Mouse (Mus musculus) kidney, adult 2 months (tissue): ENCODE measurements around the gene Gm128. TPM values are rescaled to one million over a fixed set of nuclear protein-coding genes. Genes with fewer than 3 reads are reported as not detected.

Source experiments
- DNase-seq: peaks from one replicate; pipeline ENCODE4 v3.0.0; 2021
- H3K27ac ChIP-seq: fragments of 200-500 bp; 2 replicates; pipeline ENCODE4 v1.5.1; 2012; ENCODE audit warnings: low read depth, low read length, control low read depth, inconsistent platforms; ENCODE audit not compliant: insufficient read depth
- H3K27me3 ChIP-seq: fragments of 200-500 bp; replicated peaks from 2 replicates; pipeline ENCODE4 v1.6.1; 2012; ENCODE audit warnings: mild to moderate bottlenecking, moderate library complexity, low read length, inconsistent platforms; ENCODE audit not compliant: control insufficient read depth, insufficient read depth
- H3K36me3 ChIP-seq: fragments of 200-500 bp; 2 replicates; pipeline ENCODE4 v1.6.1; 2012; ENCODE audit warnings: mild to moderate bottlenecking, moderate library complexity, low read length, inconsistent platforms; ENCODE audit not compliant: control insufficient read depth, insufficient read depth
- H3K4me1 ChIP-seq: fragments of 200-500 bp; 2 replicates; pipeline ENCODE4 v1.6.1; 2011; ENCODE audit warnings: low read length; ENCODE audit not compliant: control insufficient read depth, insufficient read depth
- H3K4me3 ChIP-seq: fragments of 200-500 bp; 2 replicates; pipeline ENCODE4 v1.5.1; 2011; ENCODE audit warnings: mild to moderate bottlenecking, low read depth, low read length, control low read depth; ENCODE audit not compliant: insufficient read depth
- CTCF ChIP-seq: fragments of 200-500 bp; conservative IDR thresholded peaks from 2 replicates; pipeline ENCODE4 v1.5.1; 2011; ENCODE audit warnings: low read depth, mild to moderate bottlenecking, control low read depth, low read length, moderate library complexity, mixed read lengths; ENCODE audit not compliant: insufficient read depth, insufficient read length
- POLR2A ChIP-seq: fragments of 200-500 bp; IDR thresholded peaks from one replicate; pipeline ENCODE4 v1.6.1; 2011; ENCODE audit warnings: low read depth, low read length, control low read depth
- whole genome bisulfite sequencing: fragments of 180-500 bp; shearing (Covaris S2); methylation state at CpG from one replicate; pipeline ENCODE4 v1.1.7; 2018; 5-methylcytosine and 5-hydroxymethylcytosine counted together
- polyA plus RNA-seq: library from polyadenylated mRNA; depleted of rRNA; stranded (reverse); fragments of >200 nt; gene quantifications from 2 replicates; pipeline ENCODE4 v1.2.3, GENCODE M21; 2012; rRNA removed

Gene Gm128
- polyA plus RNA-seq: 5.9 TPM in 2 replicates

GRCm38 (mm10) chr3:95241498-95241897, at the start of gene Gm128:
Gm128 (minus strand) TSS chr3:95241598.
- Histone ChIP-seq H3K27me3 (no peaks in the 10 kb centered on the region), H3K36me3 (no peaks in the 10 kb centered on the region), H3K27ac (no peak within 1 kb of the TSS), H3K4me1 (peaks cover 2% of the 10 kb centered on the region; the same call in 1 of the 2 replicates), H3K4me3 (no peak within 1 kb of the TSS)
- no peak for DNase-seq
- 87% methylated on average over 7 of the region's 7 CpGs for WGBS
- TF ChIP-seq POLR2A (no peak), CTCF (no peak)

GRCm38 (mm10) chr3:95291041-95291440, 49.6 kb upstream of the Gm128 start:
- no peak for TF ChIP-seq CTCF
- TF ChIP-seq POLR2A: no peak
- WGBS: 57% methylated on average over 4 of the region's 4 CpGs
- Histone ChIP-seq H3K36me3 (peaks cover 8% of the 10 kb centered on the region; the same call in 1 of the 2 replicates), H3K4me1 (peaks cover 62% of the 10 kb centered on the region), H3K4me3 (no peak overlapping the region), H3K27me3 (no peaks in the 10 kb centered on the region), H3K27ac (peak overlapping the region; percentile 25; the same call in 1 of the 2 replicates)
- DNase-seq: peak; percentile 67

- WGBS: 65% methylated on average over 6 of the region's 6 CpGs
- H3K27ac ChIP-seq: 0 out of 2 replicates have a peak overlapping the region, but pooled peaks have one; percentile 25
- H3K36me3 ChIP-seq: peaks cover 8% of the 10 kb centered on the region; the same call in 1 of the 2 replicates
Observed at GRCm38 (mm10) chr3:95290156-95290555, 48.8 kb upstream of the Gm128 start.

GRCm38 (mm10) chr3:95289419-95289818, 48.0 kb upstream of the Gm128 start:
- DNase-seq: no peak
- no peaks in the 10 kb centered on the region for H3K27me3 ChIP-seq
- H3K36me3 ChIP-seq: peaks cover 8% of the 10 kb centered on the region; the same call in 1 of the 2 replicates
- no peak overlapping the region for H3K4me3 ChIP-seq
- no peak overlapping the region for H3K27ac ChIP-seq
- TF ChIP-seq POLR2A (no peak), CTCF (no peak)
- WGBS: 96% methylated on average over 4 of the region's 4 CpGs
- peaks cover 64% of the 10 kb centered on the region for H3K4me1 ChIP-seq

More at GRCm38 (mm10) chr3:95290156-95290555, 48.8 kb upstream of the Gm128 start:
- Histone ChIP-seq H3K4me3 (no peak overlapping the region), H3K27me3 (no peaks in the 10 kb centered on the region), H3K4me1 (peaks cover 62% of the 10 kb centered on the region)
- TF ChIP-seq CTCF: no peak
- no peak for TF ChIP-seq POLR2A
- no peak for DNase-seq

- no peak for TF ChIP-seq CTCF
- no peak for TF ChIP-seq POLR2A
- peak; percentile 62 for DNase-seq
- Histone ChIP-seq H3K4me3 (no peak overlapping the region), H3K27me3 (no peaks in the 10 kb centered on the region), H3K27ac (peak overlapping the region; percentile 87), H3K4me1 (peaks cover 47% of the 10 kb centered on the region), H3K36me3 (peaks cover 8% of the 10 kb centered on the region; the same call in 1 of the 2 replicates)
- WGBS: 72% methylated on average over 3 of the region's 3 CpGs
Observed at GRCm38 (mm10) chr3:95287541-95287940, 46.1 kb upstream of the Gm128 start.

GRCm38 (mm10) chr3:95286510-95286909, 45.1 kb upstream of the Gm128 start:
- TF ChIP-seq CTCF (no peak), POLR2A (no peak)
- Histone ChIP-seq H3K27me3 (no peaks in the 10 kb centered on the region), H3K4me1 (peaks cover 44% of the 10 kb centered on the region), H3K4me3 (0 out of 2 replicates have a peak overlapping the region, but pooled peaks have one; percentile 9), H3K27ac (peak overlapping the region; percentile 87), H3K36me3 (peaks cover 8% of the 10 kb centered on the region; the same call in 1 of the 2 replicates)
- 69% methylated on average over 7 of the region's 7 CpGs for WGBS
- DNase-seq: peak; percentile 59

GRCm38 (mm10) chr3:95286011-95286410, 44.6 kb upstream of the Gm128 start:
- Histone ChIP-seq H3K27ac (peak overlapping the region; percentile 87), H3K27me3 (no peaks in the 10 kb centered on the region), H3K4me3 (0 out of 2 replicates have a peak overlapping the region, but pooled peaks have one; percentile 9), H3K36me3 (peaks cover 8% of the 10 kb centered on the region; the same call in 1 of the 2 replicates), H3K4me1 (peaks cover 44% of the 10 kb centered on the region)
- 23% methylated on average over 5 of the region's 5 CpGs for WGBS
- TF ChIP-seq CTCF: no peak
- no peak for TF ChIP-seq POLR2A
- DNase-seq: peak; percentile 80

- 41% methylated on average over 5 of the region's 5 CpGs for WGBS
- no peak for DNase-seq
- Histone ChIP-seq H3K27me3 (no peaks in the 10 kb centered on the region), H3K36me3 (peaks cover 8% of the 10 kb centered on the region; the same call in 1 of the 2 replicates), H3K4me3 (no peak overlapping the region), H3K4me1 (peaks cover 40% of the 10 kb centered on the region), H3K27ac (peak overlapping the region; percentile 87)
- TF ChIP-seq POLR2A (no peak), CTCF (no peak)
Observed at GRCm38 (mm10) chr3:95285390-95285789, 44.0 kb upstream of the Gm128 start.
